Mouse (Mus musculus): ENCODE data around the gene 1700020L24Rik.

1700020L24Rik gene

GRCm38 (mm10) chr11:83437377-83437776 is at the start of gene 1700020L24Rik:
Gene 1700020L24Rik (plus strand): TSS chr11:83437677.
- DNase-seq: no peak

GRCm38 (mm10) chr11:83393062-83393461 is 44.4 kb upstream of the 1700020L24Rik start:
- DNase-seq: no peak

GRCm38 (mm10) chr11:83394802-83395439 is 42.6 kb upstream of the 1700020L24Rik start:
- DNase-seq: no peak

- no peak for DNase-seq
Measured at GRCm38 (mm10) chr11:83397626-83398025, 39.9 kb upstream of the 1700020L24Rik start.

- no peak for DNase-seq
Measured at GRCm38 (mm10) chr11:83398724-83399123, 38.8 kb upstream of the 1700020L24Rik start.

- DNase-seq: no peak
Measured at GRCm38 (mm10) chr11:83403787-83404186, 33.7 kb upstream of the 1700020L24Rik start.

GRCm38 (mm10) chr11:83406391-83406790 is 31.1 kb upstream of the 1700020L24Rik start:
- no peak for DNase-seq

GRCm38 (mm10) chr11:83408242-83408641 is 29.2 kb upstream of the 1700020L24Rik start:
- no peak for DNase-seq

GRCm38 (mm10) chr11:83409087-83409754 is 28.3 kb upstream of the 1700020L24Rik start, which contains the start of gene Rasl10b:
Gene Rasl10b (plus strand): TSS chr11:83409137.
- peak; percentile 78 for DNase-seq

- DNase-seq: peak; percentile 51
Measured at GRCm38 (mm10) chr11:83409792-83410291, 27.6 kb upstream of the 1700020L24Rik start.

GRCm38 (mm10) chr11:83410510-83410909 is 27.0 kb upstream of the 1700020L24Rik start:
- DNase-seq: no peak

- DNase-seq: no peak
Measured at GRCm38 (mm10) chr11:83417080-83417479, 20.4 kb upstream of the 1700020L24Rik start.

- no peak for DNase-seq
Measured at GRCm38 (mm10) chr11:83417708-83418107, 19.8 kb upstream of the 1700020L24Rik start.

GRCm38 (mm10) chr11:83418566-83418965 is 18.9 kb upstream of the 1700020L24Rik start:
- peak; percentile 60 for DNase-seq

- DNase-seq: peak; percentile 40
Measured at GRCm38 (mm10) chr11:83420338-83420737, 17.1 kb upstream of the 1700020L24Rik start.

GRCm38 (mm10) chr11:83421305-83421704 is 16.2 kb upstream of the 1700020L24Rik start:
- no peak for DNase-seq

- peak; percentile 69 for DNase-seq
Measured at GRCm38 (mm10) chr11:83424681-83425080, 12.8 kb upstream of the 1700020L24Rik start.

- DNase-seq: no peak
Measured at GRCm38 (mm10) chr11:83426964-83427363, 10.5 kb upstream of the 1700020L24Rik start.

- DNase-seq: no peak
Measured at GRCm38 (mm10) chr11:83429355-83429754, 8.1 kb upstream of the 1700020L24Rik start, which contains the start of gene Gas2l2. Gene Gas2l2 (minus strand): TSS chr11:83429455.

GRCm38 (mm10) chr11:83432533-83432932 is 4.9 kb upstream of the 1700020L24Rik start:
- DNase-seq: no peak

- DNase-seq: no peak
Measured at GRCm38 (mm10) chr11:83439426-83440060, 2.1 kb downstream of the 1700020L24Rik start.

- peak; percentile 89 for DNase-seq
Measured at GRCm38 (mm10) chr11:83440081-83441064, 2.9 kb downstream of the 1700020L24Rik start.

All from cerebellum, adult 9-11 months (tissue).